Mouse (Mus musculus) brain, embryonic 18.5 days (tissue): ENCODE data around the gene Dcaf11.

Source experiments
- DNase-seq: peaks from one replicate; pipeline ENCODE4 v3.0.0-alpha.2; 2012; ENCODE audit warnings: low read depth, low spot score

Dcaf11 gene

DNA sequence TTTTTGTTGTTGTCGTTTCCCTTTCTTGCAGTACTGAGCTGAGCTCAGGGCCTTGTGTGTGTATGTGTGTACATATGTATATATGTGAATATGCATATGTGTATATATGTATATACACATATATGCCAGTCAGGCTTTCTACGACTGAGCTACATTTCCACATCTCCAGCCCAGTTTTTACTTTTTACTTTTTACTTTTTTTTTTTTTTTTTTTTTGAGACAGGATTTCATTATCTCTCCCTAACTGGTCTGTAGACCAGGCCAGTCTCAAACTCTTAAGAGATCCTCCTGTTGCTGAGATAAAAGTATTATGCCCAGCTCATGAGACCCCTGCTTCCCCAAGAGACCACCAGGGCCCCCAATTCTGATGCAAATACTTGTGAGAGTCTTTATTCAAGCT is 57.0 kb downstream of the Dcaf11 start:
- no peak for DNase-seq

DNA sequence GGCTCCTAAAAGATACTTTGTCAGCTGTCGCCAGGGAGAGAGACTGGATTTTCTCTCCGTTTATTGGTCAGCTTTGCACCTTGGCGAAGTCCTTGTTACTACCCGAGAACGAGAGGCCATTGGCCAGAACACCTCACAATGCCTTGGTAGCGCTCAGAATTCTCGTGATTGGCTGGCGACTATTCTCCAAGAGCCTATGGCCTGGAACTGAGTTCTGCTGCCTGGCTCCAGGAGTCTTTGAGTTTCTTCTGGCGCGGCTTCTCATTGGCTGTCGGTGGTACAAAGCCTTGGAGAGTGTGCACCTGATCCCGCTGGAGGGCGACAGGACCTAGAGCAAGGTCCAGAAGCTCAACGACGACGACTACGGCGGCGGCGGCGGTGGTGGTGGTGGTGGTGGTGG is 58.0 kb downstream of the Dcaf11 start, which contains the start of gene Rec8:
Gene Rec8, plus strand, starts transcription at position 216 of the 400 bp plus-strand sequence.
- DNase-seq: no peak

DNA sequence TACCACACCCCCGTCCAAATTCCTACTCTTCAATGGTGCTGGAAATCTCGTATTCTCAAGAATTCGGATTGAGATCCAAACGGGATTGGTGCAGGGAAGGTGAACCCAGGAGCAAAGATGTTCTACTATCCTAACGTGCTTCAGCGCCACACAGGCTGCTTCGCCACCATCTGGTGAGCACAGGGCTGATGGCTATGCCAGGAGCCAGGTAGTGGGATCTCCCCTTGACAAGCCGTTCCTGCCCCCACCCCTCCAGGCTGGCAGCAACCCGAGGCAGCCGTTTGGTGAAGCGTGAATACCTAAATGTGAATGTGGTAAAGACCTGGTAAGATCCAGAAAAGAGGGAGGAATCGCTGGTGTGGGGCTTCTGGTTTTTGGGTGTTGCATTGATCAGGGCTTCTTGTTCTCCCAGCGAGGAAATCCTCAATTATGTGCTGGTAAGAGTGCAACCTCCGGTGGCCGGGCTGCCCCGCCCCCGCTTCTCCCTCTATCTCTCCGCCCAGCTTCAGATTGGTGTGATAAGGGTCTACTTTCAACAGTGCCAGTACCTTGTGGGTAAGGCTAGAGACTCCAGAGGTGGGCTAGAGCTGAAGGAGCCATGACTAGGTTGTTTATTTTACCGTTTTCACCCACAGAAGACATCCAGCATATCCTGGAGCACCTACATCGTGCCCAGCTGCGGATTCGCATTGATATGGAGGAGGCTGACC is 58.8 kb downstream of the Dcaf11 start:
- no peak for DNase-seq
